Mouse (Mus musculus) regulatory T cell (primary cell): Measurements from ENCODE around the gene Rab3a.

ENCODE experiments used
- in situ Hi-C: fragments of 300-600 bp; cut with MboI, MseI; formaldehyde crosslinking; loops from one replicate; pipeline ENCODE4 v1.15.1; 2025; ENCODE audit warnings: high pct_unique_total_duplicates

Rab3a gene

GRCm38 (mm10) chr8:70741661-70742060 is 12.8 kb upstream of the Rab3a start:
- in situ Hi-C loops = no loop called here

GRCm38 (mm10) chr8:70742176-70742575 is 12.3 kb upstream of the Rab3a start:
- in situ Hi-C loops = no loop called here

GRCm38 (mm10) chr8:70742981-70743655 is 11.4 kb upstream of the Rab3a start:
- in situ Hi-C loops = no loop called here

- in situ Hi-C loops = no loop called here
These were observed 10.6 kb upstream of the Rab3a start for GRCm38 (mm10) chr8:70743656-70744590.

- in situ Hi-C loops = loop anchor here (5.0 kb wide), 1 partner anchor 33 kb away; no protein-coding TSS in a partner anchor
These were observed 9.7 kb upstream of the Rab3a start for GRCm38 (mm10) chr8:70744806-70745205.

- in situ Hi-C loops = loop anchor here (5.0 kb wide), 1 partner anchor 33 kb away; no protein-coding TSS in a partner anchor
These were observed 8.7 kb upstream of the Rab3a start for GRCm38 (mm10) chr8:70745691-70746220.

- in situ Hi-C loops = loop anchor here (5.0 kb wide), 1 partner anchor 34 kb away; no protein-coding TSS in a partner anchor
These were observed 7.8 kb upstream of the Rab3a start for GRCm38 (mm10) chr8:70746676-70747075.

GRCm38 (mm10) chr8:70747211-70747890 is 7.1 kb upstream of the Rab3a start:
- in situ Hi-C loops = loop anchor here (5.0 kb wide), 1 partner anchor 35 kb away; no protein-coding TSS in a partner anchor

- in situ Hi-C loops = loop anchor here (5.0 kb wide), 1 partner anchor 36 kb away; no protein-coding TSS in a partner anchor
These were observed 6.0 kb upstream of the Rab3a start for GRCm38 (mm10) chr8:70748246-70749096.

- in situ Hi-C loops = loop anchor here (5.0 kb wide), 1 partner anchor 37 kb away; no protein-coding TSS in a partner anchor
These were observed 5.3 kb upstream of the Rab3a start for GRCm38 (mm10) chr8:70749097-70749674.

GRCm38 (mm10) chr8:70750128-70750680 is 4.3 kb upstream of the Rab3a start:
- in situ Hi-C loops = no loop called here

- in situ Hi-C loops = no loop called here
These were observed 2.3 kb upstream of the Rab3a start for GRCm38 (mm10) chr8:70752000-70752764.

- in situ Hi-C loops = no loop called here
These were observed 1.3 kb upstream of the Rab3a start for GRCm38 (mm10) chr8:70753151-70753550.

- in situ Hi-C loops = no loop called here
These were observed 587 bp downstream of the Rab3a start for GRCm38 (mm10) chr8:70754871-70755660.

- in situ Hi-C loops = no loop called here
These were observed 1.4 kb downstream of the Rab3a start for GRCm38 (mm10) chr8:70755661-70756475.

- in situ Hi-C loops = no loop called here
These were observed 2.1 kb downstream of the Rab3a start for GRCm38 (mm10) chr8:70756476-70757040.
